Mouse (Mus musculus) frontal cortex, postnatal 14 days (tissue): ENCODE measurements at regions not wholly inside any gene's neighbourhood (a gene's known extent, or its start where the extent isn't known, plus 50 kb on each side); places are given as distances from the start of the nearest gene placed in this dataset.

ENCODE experiments used
- DNase-seq, 2 experiments: peaks; one replicate each; pipeline ENCODE4 v3.0.0; 2022; ENCODE audit warnings: low spot score in 2 of 2

GRCm38 (mm10) chr10:24357636-24358035 is 134.3 kb downstream of the Moxd1 start:
- no peak for DNase-seq

DNA sequence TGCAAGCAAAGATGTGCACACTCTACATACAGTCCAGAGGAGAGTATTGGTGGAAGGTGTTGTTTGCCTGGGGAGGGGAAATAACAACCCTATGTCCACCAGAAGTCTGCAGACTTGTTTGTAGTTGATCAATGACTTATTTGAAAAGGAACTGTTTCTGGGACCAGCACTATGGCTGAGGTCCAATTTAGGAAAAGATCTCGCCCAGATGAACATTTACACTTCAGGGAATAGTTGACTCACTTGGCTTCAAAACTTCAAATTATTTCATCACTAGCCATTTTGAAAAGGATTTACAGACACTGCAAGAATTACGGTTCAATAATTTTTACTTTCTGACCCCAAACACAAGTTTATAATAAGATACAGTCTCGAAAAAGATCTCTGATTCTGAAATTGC is 138.1 kb downstream of the Moxd1 start:
- DNase-seq = no peak

GRCm38 (mm10) chr10:24365369-24365768 is 142.1 kb downstream of the Moxd1 start:
- no peak for DNase-seq

GRCm38 (mm10) chr10:24367010-24367409 is 143.7 kb downstream of the Moxd1 start:
- DNase-seq = no peak

DNA sequence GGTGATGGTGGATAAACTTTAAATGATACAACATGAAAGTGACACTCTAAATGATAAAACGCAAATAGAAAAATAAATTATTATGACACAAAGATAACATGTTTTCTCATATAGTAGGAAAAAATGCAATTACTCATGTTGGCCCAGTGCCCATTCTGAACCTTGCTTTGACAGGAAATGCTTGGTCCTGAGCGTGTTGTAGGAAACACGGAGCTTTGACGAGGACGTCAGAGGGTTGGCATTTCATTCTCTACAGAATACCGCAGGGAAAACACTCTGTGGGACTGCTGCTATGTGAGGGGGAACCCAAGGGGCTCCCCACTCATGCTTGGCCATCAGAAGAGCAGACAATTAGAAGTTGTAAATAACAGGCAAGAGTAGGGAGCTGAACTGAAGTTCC is 150.6 kb downstream of the Moxd1 start:
- no peak for DNase-seq

DNA sequence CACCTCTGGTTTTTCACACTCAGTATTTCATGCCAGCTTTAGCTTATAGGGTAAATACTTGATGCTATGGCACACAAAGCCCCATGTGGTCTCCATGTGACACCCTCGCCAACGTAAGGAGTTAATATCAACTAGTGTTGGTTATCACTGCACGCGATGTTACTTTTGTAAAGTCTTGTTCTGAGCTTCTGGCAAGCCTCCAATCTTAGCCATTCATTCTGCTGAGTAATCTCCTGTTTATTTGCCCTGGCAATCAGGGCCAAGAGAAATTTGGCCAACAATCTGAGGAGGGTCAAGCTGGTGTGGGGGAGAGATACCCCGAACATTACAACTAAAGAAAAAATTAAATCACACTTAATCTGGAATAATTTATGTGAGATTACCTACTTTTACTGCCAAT is 156.0 kb downstream of the Moxd1 start:
- no peak for DNase-seq

GRCm38 (mm10) chr10:24380478-24381273 is 157.4 kb downstream of the Moxd1 start:
- no peak for DNase-seq

GRCm38 (mm10) chr10:24381917-24382316 is 158.6 kb downstream of the Moxd1 start:
- peak in 1 of 2 experiments; percentile 14 for DNase-seq

GRCm38 (mm10) chr10:24384061-24384460 is 160.7 kb downstream of the Moxd1 start:
- DNase-seq = no peak

GRCm38 (mm10) chr10:24388229-24388628 is 164.9 kb downstream of the Moxd1 start:
- DNase-seq = no peak

GRCm38 (mm10) chr10:24391039-24391438 is 167.7 kb downstream of the Moxd1 start:
- no peak for DNase-seq

GRCm38 (mm10) chr10:24392066-24392465 is 168.7 kb downstream of the Moxd1 start:
- no peak for DNase-seq

DNA sequence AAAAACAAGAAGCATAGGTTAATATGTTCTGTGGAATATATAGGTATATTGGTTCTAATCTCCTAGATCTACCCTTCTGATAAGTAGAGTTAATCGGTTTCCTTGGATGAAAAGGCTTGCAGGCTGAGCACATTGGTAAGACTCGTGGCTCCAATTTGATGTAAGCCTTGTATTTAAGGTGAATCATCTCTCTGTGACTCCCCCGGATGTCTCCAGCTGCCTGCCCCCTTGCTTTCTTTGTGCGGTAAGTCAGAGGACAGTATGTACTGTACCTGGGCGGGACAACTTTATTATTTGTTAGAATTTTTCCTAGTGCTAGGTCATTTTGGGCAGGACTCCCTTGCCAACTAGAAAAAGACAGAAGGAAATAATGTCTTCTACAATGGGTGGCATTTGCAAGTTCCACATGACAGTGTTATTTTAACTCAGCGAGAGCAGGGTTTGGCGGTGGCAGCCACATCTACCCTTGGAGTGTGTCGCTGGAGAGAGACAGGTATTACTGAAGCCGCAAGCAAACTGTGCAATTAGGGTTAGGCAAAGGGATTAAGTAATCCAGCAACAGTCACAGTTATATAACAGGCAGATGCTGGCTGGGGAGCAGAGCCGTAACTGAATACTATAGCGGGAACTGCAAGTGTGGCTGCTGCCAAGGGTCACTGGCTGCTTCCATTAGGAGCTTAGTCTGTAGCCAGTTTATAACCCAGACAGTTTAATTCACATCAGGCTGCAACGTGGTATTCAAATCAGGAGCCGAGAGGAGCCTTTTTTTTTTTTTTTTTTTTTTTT is 172.9 kb downstream of the Moxd1 start:
- DNase-seq = no peak

DNA sequence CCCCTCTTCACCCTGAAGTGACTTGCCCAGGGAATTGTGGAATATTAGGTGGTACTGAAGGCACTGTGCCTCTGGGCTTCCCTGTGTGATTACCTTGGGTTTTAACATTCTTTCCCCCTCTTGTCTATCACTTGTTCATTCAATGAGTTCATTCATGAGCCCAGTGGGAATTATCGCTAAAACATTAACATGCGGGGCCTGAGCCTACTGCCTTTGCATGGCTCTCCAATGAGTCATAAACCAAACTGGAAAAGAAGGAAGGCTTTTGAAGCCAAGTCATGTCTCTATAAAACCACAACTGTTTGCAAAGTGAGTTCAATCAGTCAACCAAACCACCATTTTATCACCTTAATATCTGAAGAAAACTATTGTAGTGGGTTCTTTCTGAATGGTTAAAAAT is 173.8 kb downstream of the Moxd1 start:
- DNase-seq = no peak

DNA sequence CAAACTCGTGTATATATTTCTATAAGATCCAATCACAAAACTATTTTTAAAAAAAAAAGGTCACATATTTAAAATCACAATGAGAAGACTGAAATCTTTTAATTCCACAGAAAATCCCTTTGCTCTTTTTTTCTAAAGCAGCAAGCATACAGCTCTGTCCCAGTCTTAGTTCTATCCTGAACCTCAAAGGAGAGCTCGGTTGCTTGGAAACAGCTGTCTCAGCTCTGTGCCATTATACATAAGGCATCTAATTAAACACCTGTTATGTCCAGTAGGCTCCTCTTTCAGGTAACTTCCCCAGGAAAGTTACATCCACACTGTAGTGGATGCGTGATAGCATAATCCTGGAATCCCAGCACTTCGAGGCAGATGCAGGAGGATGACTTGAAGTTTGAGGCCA is 181.5 kb downstream of the Moxd1 start:
- DNase-seq = no peak

- no peak for DNase-seq
Observed at GRCm38 (mm10) chr10:24406953-24407352, 183.6 kb downstream of the Moxd1 start.

DNA sequence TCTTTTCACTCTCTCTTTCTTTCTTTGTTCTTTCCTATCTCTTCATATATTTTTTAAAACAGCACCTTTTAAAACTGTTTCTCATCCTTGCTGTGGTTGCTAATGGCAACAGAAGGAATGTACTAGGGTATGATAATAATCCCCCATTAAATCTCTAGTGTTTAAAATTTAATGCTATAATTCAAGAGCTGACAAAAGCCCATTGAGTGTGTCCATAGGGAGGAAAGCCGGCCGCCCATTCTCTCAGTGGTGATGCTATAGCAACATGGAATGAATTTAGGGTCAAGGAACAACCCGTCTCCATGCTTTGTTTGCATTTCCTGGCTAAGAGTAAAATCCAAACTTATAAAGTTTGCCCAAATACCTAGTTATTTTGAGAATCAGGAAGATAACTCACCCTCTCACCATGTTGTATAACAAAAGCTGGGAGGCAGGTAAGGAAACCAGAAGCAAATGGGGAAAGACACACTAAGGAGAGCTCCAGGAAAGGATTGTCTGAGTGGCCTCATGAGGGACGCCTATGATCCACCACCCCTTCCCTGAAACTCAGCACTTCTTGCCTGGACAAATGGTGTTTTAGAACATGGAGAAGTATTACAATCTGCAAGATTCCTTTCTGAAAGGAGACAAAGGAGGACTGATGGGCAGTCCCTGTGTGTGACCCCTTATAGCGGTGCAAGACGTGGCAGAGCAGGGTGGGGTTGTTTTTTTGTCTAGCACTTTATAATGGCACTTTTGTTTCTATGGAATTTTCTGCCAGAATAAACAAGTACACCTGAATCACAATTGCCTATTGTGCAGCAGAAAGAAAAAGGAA is 184.3 kb downstream of the Moxd1 start:
- DNase-seq = no peak

DNA sequence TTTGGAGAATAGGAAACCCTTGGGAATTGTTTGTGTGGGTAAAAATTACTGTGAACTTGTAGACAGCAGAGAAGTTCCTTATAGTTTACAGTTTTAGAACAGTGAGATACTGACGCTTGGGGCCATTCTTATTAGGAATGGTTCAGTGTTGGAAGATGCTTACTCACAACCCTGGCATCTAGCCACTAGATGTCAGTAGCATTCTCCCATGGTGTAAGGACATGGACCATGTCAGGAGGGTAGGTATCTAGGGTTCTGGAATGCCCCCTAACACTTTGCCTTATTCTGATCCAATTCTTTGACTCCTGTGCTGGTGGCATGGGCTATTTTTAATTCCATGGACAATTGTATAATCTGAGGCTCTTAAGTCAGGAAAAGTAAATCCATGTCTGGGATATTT is 185.3 kb upstream of the Ccn2 start:
- no peak for DNase-seq

GRCm38 (mm10) chr10:24410885-24411284 is 184.4 kb upstream of the Ccn2 start:
- DNase-seq = no peak

GRCm38 (mm10) chr10:24422498-24423160 is 172.6 kb upstream of the Ccn2 start:
- DNase-seq = no peak

DNA sequence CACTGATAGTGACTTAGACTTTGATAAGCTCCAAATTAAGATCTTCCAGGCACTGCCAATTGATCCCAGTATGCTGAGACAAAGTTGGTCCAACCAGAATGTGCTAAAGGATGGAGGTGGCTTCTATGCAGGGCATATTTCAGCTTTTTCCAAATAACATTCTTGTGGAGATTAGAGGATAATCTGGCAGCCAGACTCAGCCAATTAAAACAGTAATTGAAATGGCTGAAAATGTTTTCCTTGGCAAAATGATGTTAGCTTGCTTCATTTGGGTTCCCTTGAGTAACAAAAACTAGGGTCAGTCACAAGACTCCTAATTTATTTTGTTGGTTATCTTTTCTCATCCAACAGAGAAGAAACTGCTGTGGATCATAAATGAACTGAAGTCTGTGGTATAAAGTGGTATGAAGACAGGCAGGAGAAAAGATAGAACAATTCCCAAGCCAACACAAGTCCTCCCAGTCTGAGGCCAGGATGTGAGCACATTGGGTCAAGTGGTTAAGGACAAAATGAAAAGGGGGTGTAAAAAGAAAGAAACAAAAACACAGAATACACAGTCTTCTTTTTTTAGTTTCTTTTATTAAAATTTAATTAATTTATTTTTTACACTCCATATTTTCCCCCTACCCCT is 161.4 kb upstream of the Ccn2 start:
- no peak for DNase-seq
